23 mouse cellular contexts compared by ENCODE assay signal in genomic region chr10:41280796-41281195, GRCm38 (mm10). TPM values are rescaled to one million over a fixed set of nuclear protein-coding genes. Genes with fewer than 3 reads are reported as not detected.
"Had no signal": no experiment of that assay in that cellular context is flagged by ENCODE, and none has a peak within 500 bp of the region (broad histone marks: within the 10 kb centered on the region; RNA-seq: fewer than 3 reads in every experiment).

No protein-coding gene starts in this region.

- H3K4me3 ChIP-seq: midbrain, embryonic 10.5 days; midbrain, embryonic 12.5 days; neural tube, embryonic 13.5 days; neural tube, embryonic 15.5 days; stomach, embryonic 15.5 days had no signal

- H3K27ac ChIP-seq: midbrain, embryonic 10.5 days; midbrain, embryonic 12.5 days; neural tube, embryonic 13.5 days; neural tube, embryonic 15.5 days; stomach, embryonic 15.5 days; stomach, postnatal 0 days had no signal

- ATAC-seq: midbrain, embryonic 16.5 days had no signal

- H3K9ac ChIP-seq: lung, embryonic 14.5 days; midbrain, embryonic 12.5 days; neural tube, embryonic 13.5 days; neural tube, embryonic 15.5 days; stomach, embryonic 15.5 days had no signal

- H3K4me2 ChIP-seq: lung, embryonic 14.5 days; midbrain, embryonic 12.5 days; neural tube, embryonic 13.5 days; neural tube, embryonic 15.5 days; stomach, embryonic 15.5 days had no signal

- H3K36me3 ChIP-seq: stomach, embryonic 15.5 days had no signal

- H3K27me3 ChIP-seq: midbrain, embryonic 12.5 days; neural tube, embryonic 13.5 days; neural tube, embryonic 15.5 days; stomach, embryonic 15.5 days had no signal

- DNase-seq: lung, adult 18-20 months; lung, postnatal 10 days; lung, postnatal 4 days; right cerebral cortex, adult 18-20 months; right cerebral cortex, postnatal 14 days; right cerebral cortex, postnatal 4 days; spleen, adult 18-20 months; thymus, adult 2 months; thymus, postnatal 25 days; thymus, postnatal 4 days had no signal

- H3K9me3 ChIP-seq: midbrain, embryonic 10.5 days; midbrain, embryonic 12.5 days; neural tube, embryonic 13.5 days; neural tube, embryonic 15.5 days; stomach, embryonic 15.5 days had no signal

- H3K4me1 ChIP-seq: midbrain, embryonic 12.5 days; neural tube, embryonic 13.5 days; neural tube, embryonic 15.5 days; stomach, embryonic 15.5 days had no signal

RNA-seq across cellular contexts. Expression of gene Ak9, which starts 23.0 kb away (rescaled TPM):
- total RNA-seq: megakaryocyte-erythroid progenitor cell, adult 5-6 weeks had no signal
- polyA plus RNA-seq: liver, embryonic 16.5 days; lung, embryonic 14.5 days; midbrain, embryonic 12.5 days; neural tube, embryonic 11.5 days; small intestine, adult 2 months; stomach, postnatal 0 days; urinary bladder, adult 2 months had no signal
